Mouse (Mus musculus) liver, embryonic 16.5 days (tissue): ENCODE measurements around the gene Stxbp1. TPM values are rescaled to one million over a fixed set of nuclear protein-coding genes. Genes with fewer than 3 reads are reported as not detected.

Source experiments
- ATAC-seq: fragments of 200-750 bp; cut with Nextera tagmentation; 2 replicates; pipeline ENCODE4 v1.8.0; 2017; ENCODE audit warnings: low read depth, mild to moderate bottlenecking, moderate number of reproducible peaks, moderate library complexity
- H3K27ac ChIP-seq: fragments of 300-500 bp; sonication (generic); 2 replicates; pipeline ENCODE4 v1.5.1; 2014; ENCODE audit warnings: mild to moderate bottlenecking, low read length
- H3K27me3 ChIP-seq: fragments of 300-500 bp; sonication (generic); 2 replicates; pipeline ENCODE4 v1.6.1; 2014; ENCODE audit warnings: low read depth, low read length, mixed read lengths; ENCODE audit not compliant: control insufficient read depth, insufficient read depth
- H3K36me3 ChIP-seq: fragments of 300-500 bp; sonication (generic); 2 replicates; pipeline ENCODE4 v1.6.1; 2014; ENCODE audit warnings: mild to moderate bottlenecking; ENCODE audit not compliant: control insufficient read depth, insufficient read depth
- H3K4me1 ChIP-seq: fragments of 300-500 bp; sonication (generic); 2 replicates; pipeline ENCODE4 v1.6.1; 2014; ENCODE audit warnings: low read depth, low read length, mixed read lengths; ENCODE audit not compliant: control insufficient read depth
- H3K4me2 ChIP-seq: fragments of 300-500 bp; sonication (generic); 2 replicates; pipeline ENCODE4 v1.6.1; 2014; ENCODE audit warnings: low read depth, low read length, mixed read lengths
- H3K4me3 ChIP-seq: fragments of 300-500 bp; sonication (generic); 2 replicates; pipeline ENCODE4 v1.5.1; 2014; ENCODE audit warnings: low read depth, mild to moderate bottlenecking, low read length
- H3K9ac ChIP-seq: fragments of 300-500 bp; sonication (generic); 2 replicates; pipeline ENCODE4 v1.6.1; 2014; ENCODE audit warnings: low read depth, low read length
- H3K9me3 ChIP-seq: fragments of 300-500 bp; sonication (generic); replicated peaks from 2 replicates; pipeline ENCODE4 v1.6.1; 2016; ENCODE audit warnings: low read length; ENCODE audit not compliant: control insufficient read depth
- WGBS: fragments of 180-500 bp; shearing (Covaris S2); extraction: QIAGEN DNeasy Blood & Tissue Kit; methylation state at CpG from one replicate; pipeline ENCODE4 v1.1.7; 2014; ENCODE audit not compliant: insufficient replicate concordance; 5-methylcytosine and 5-hydroxymethylcytosine counted together
- polyA plus RNA-seq: library from polyadenylated mRNA; unstranded; fragments of >200 nt; fragmentation: Nextera tagmentation; extraction: Ambion mirVana; gene quantifications from 2 replicates; pipeline ENCODE4 v1.2.1, GENCODE M21; 2015

The Stxbp1 gene
- polyA plus RNA-seq, 1 experiment from 2014 or later: 2.9 TPM

DNA sequence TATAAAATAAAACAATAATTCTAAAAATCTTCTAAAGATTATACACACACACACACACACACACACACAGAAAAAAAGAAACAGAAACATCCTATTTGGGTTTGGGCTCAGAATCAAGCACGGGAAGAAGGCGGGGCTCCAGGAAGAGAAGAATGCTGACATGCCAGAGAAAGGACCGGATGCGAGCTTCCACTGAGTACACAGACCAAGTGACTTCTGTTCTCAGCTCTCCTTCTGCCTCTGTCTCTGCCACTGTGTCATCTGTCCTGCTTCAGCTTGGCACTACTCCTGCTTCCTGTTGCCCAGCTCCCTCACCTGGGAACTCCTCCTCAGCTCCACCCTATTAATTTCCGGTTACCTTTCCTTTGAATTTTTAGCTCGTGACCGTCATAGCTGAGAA, 12.5 kb downstream of the Stxbp1 start:
- ATAC-seq: peak; percentile 39; the same call in 1 of the 2 replicates
- no peak overlapping the region for H3K4me2 ChIP-seq
- WGBS: 31% methylated on average over 7 of the region's 7 CpGs

DNA sequence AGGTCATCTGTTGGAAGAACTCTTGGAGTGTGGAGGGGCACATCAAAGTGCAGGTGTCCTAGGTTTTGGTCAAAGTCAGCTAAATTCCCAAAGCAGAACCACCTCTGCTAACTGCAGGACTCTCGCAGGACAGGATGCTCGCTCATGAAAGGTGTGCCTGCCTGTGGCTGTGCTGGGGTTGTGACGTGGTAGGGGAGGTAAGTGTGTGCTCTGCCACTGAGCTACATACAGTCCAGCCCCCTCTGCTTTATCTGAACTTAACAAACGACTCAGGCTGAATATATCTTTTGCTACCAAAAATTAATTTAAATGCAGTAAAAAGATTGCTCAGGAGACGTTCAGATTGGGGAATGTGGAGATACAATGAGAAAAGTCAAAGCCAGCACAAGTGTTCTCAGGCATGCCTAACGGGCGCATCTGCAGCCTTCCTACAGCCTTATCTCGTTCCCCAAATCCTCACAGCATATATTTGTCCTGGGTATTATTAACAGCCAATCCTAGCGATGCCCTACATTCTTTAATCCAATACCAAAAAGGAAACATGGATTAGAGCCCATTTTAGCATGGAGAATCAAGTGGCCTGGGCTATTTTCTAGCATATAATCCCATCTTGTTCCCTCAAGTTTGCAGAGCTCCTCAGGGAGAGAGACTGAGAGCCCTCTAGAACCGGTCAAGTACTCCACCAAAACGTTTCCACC, 17.9 kb downstream of the Stxbp1 start:
- Histone ChIP-seq H3K4me2 (no peak overlapping the region), H3K27ac (no peak overlapping the region), H3K9me3 (no peaks in the 10 kb centered on the region), H3K36me3 (no peaks in the 10 kb centered on the region), H3K27me3 (no peaks in the 10 kb centered on the region), H3K4me3 (no peak overlapping the region), H3K4me1 (no peaks in the 10 kb centered on the region), H3K9ac (no peak overlapping the region)
- ATAC-seq: no peak
- WGBS: 29% methylated on average over 11 of the region's 11 CpGs

More for the DNA sequence above, 12.5 kb downstream of the Stxbp1 start:
- Histone ChIP-seq H3K27ac (peak overlapping the region; percentile 57), H3K4me3 (no peak overlapping the region), H3K4me1 (peaks cover 3% of the 10 kb centered on the region), H3K36me3 (no peaks in the 10 kb centered on the region), H3K9me3 (no peaks in the 10 kb centered on the region), H3K27me3 (no peaks in the 10 kb centered on the region), H3K9ac (no peak overlapping the region)

DNA sequence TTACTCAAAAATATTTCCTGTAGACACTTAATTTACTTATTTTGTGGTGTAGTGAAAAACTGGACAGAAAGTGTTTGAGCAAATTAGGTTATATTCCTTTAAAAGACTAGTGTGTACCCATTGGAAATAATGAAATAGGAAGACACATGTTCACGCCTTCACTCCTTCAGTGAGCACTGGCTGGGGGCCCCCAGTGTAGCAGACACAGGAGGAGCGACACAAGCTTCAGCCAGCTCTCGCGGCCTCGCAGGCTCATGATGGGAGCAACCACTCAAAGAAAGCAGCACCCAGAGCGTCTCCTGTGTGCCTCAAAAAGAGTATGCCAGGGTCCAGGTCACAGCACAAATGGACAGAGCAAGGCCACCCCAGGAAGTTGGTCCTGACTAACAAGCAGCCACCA, 21.2 kb downstream of the Stxbp1 start:
- 69% methylated on average over 6 of the region's 6 CpGs for WGBS
- no peak for ATAC-seq
- Histone ChIP-seq H3K27me3 (no peaks in the 10 kb centered on the region), H3K4me1 (no peaks in the 10 kb centered on the region), H3K36me3 (no peaks in the 10 kb centered on the region), H3K9me3 (no peaks in the 10 kb centered on the region), H3K4me2 (no peak overlapping the region), H3K27ac (no peak overlapping the region), H3K9ac (no peak overlapping the region), H3K4me3 (no peak overlapping the region)

DNA sequence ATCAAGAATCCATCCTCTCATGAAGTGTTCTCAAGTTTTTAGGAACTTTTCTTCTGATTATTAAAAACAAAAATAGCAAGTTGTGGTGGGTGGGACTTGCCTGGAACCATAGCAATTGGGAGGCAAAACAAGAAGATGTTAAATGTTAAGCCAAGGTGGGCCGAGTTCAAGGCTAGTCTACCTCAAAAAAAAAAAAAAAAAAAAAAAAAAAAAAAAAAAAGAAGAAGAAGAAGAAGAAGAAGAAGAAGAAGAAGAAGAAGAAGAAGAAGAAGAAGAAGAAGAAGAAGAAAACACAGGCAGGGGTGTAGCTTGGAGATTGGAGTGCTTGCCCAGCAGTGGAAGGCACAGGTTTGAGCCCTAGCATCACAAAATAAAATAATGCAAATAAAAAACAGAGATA, 22.3 kb downstream of the Stxbp1 start:
- H3K4me2 ChIP-seq: no peak overlapping the region
- 57% methylated on average over 1 of the region's 1 CpGs for WGBS
- no peak overlapping the region for H3K4me3 ChIP-seq
- H3K4me1 ChIP-seq: no peaks in the 10 kb centered on the region
- no peaks in the 10 kb centered on the region for H3K9me3 ChIP-seq
- no peak overlapping the region for H3K27ac ChIP-seq
- no peaks in the 10 kb centered on the region for H3K27me3 ChIP-seq
- H3K9ac ChIP-seq: no peak overlapping the region
- H3K36me3 ChIP-seq: no peaks in the 10 kb centered on the region
- ATAC-seq: no peak

DNA sequence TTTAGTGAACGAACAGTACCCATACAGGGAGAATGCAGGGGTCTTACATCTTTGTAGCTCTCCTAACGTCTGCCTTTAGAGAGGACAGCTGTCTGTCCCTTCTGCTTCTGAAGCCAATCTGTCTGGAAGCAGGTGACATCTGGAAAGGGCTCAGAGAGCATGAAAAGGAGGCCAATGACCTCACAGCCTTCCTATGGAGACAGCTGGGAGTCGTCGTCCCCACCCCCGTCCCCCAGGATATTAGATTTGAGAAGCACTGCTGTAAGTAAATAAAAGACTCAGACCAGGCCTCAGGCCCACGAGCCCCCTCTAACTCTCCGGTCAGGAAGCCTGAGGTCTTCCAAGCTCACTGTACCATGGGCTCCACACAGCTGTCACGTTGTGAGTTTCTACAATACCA, 22.9 kb downstream of the Stxbp1 start:
- ATAC-seq: no peak

DNA sequence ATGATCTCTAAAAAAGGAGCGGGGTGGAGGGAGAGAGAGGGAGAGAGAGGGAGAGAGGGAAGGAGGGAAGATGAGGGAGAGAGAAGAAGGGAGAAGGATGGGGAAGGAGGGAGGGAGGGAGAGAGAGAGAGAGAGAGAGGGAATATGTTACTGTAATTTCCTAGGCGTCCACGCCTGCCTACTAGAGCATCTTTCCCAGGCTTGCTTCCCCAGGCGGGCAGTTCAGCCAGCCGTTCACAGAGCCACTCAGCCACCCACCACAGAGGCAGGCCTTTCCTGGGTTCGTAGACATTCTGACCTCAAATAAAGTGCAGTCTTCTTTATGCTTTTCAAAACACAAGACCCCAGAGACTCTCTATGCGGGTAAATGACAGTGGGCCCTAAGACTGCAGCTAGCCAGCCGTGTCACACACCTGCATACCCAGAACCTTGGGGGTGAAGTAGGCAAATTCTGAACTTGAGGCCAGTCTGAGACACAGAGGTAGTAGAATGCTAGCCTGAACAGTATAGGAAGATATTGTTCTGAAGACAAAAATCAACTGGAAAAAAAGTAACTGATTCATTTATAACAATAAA, 23.4 kb downstream of the Stxbp1 start:
- Histone ChIP-seq H3K27me3 (no peaks in the 10 kb centered on the region), H3K27ac (no peak overlapping the region), H3K9me3 (no peaks in the 10 kb centered on the region), H3K4me2 (no peak overlapping the region), H3K4me3 (no peak overlapping the region), H3K36me3 (no peaks in the 10 kb centered on the region), H3K9ac (no peak overlapping the region), H3K4me1 (no peaks in the 10 kb centered on the region)
- no peak for ATAC-seq
- 70% methylated on average over 8 of the region's 8 CpGs for WGBS

More for the DNA sequence above, 22.9 kb downstream of the Stxbp1 start:
- H3K36me3 ChIP-seq: no peaks in the 10 kb centered on the region
- no peak overlapping the region for H3K4me2 ChIP-seq
- WGBS: 58% methylated on average over 8 of the region's 8 CpGs
- no peak overlapping the region for H3K27ac ChIP-seq
- H3K4me3 ChIP-seq: no peak overlapping the region
- H3K27me3 ChIP-seq: no peaks in the 10 kb centered on the region
- no peak overlapping the region for H3K9ac ChIP-seq
- no peaks in the 10 kb centered on the region for H3K4me1 ChIP-seq
- no peaks in the 10 kb centered on the region for H3K9me3 ChIP-seq

DNA sequence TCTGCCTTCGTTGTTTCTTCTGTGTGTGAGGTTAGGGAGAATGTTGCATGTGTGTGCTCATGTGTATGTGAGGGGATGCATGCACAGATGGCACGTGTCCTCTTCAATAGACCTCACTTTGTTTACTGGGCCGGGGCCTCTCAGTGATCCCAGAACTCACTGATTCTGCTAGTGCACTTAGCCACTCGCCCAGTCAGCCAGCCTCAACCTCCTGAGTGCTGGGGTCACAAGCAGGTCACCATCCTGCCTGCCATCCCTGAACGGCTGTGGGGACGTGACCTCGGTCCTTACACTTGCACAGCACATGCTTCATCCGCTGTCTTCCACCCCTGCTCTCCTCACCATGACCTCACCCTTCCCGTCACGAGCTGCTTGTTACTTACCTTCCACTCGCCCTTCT, 23.9 kb downstream of the Stxbp1 start:
- H3K9ac ChIP-seq: no peak overlapping the region
- H3K4me2 ChIP-seq: no peak overlapping the region
- 64% methylated on average over 11 of the region's 11 CpGs for WGBS
- no peak overlapping the region for H3K27ac ChIP-seq
- H3K4me3 ChIP-seq: no peak overlapping the region
- ATAC-seq: no peak
- H3K4me1 ChIP-seq: no peaks in the 10 kb centered on the region
- no peaks in the 10 kb centered on the region for H3K27me3 ChIP-seq
- no peaks in the 10 kb centered on the region for H3K36me3 ChIP-seq
- H3K9me3 ChIP-seq: no peaks in the 10 kb centered on the region

DNA sequence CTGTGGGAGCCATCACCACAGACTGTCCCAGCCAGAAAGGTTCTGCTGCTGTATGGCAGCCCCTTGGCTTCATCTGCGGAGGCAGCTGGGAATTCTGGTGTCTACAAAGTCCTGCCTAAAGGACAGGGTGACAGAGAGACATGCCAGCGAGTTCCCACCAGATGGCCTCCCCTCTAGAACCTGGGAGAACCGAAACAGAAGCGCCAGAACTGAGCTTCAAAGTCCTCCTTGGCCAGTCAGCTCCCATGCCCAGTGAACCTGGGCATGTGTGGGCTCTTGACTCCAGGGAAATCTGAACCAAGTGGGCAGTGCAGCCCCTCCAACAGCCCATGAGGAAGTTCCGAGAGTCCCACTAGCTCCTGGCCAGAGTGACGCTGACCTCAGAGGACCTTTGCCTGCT, 24.4 kb downstream of the Stxbp1 start:
- no peak for ATAC-seq
- WGBS: 65% methylated on average over 6 of the region's 6 CpGs
- no peak overlapping the region for H3K9ac ChIP-seq
- no peaks in the 10 kb centered on the region for H3K9me3 ChIP-seq
- H3K36me3 ChIP-seq: no peaks in the 10 kb centered on the region
- no peak overlapping the region for H3K27ac ChIP-seq
- H3K4me3 ChIP-seq: no peak overlapping the region
- no peaks in the 10 kb centered on the region for H3K4me1 ChIP-seq
- no peak overlapping the region for H3K4me2 ChIP-seq
- no peaks in the 10 kb centered on the region for H3K27me3 ChIP-seq

DNA sequence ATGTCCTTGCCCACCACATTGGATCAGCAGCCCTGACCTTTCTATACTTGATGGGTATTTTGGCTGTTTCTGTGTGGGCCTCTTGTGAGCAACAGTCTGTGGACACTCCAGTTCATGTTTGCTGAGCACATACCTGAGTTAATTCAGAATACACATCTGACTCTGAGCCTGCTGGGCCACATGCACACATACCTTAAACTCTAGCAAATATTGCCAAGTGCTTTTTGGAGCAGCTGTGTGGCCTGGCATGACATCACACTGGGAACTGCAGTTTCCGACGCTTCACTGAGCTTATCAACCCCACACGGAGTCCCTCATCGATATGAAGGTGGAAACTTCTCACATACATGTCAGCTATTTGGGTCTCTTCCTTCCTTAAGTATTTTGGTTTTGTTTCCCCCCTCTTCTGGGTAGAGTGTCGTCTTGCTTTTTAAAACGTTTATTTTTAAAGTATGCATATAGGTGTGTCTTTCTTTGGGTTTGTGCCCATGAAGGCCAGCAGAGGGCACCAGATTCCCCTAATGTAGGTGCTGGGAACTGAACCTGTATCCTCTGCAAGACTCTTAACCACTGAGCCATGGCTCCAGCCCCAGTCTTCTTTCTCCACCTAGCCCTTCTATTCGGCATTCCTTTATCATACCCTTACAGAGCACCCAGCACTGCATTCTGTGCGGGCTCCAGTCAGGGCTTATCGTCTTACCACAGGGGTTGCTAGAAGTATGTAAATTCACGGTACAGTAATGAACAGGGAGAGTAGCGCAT, 25.8 kb downstream of the Stxbp1 start:
- Histone ChIP-seq H3K36me3 (no peaks in the 10 kb centered on the region), H3K4me1 (no peaks in the 10 kb centered on the region), H3K4me3 (no peak overlapping the region), H3K27me3 (no peaks in the 10 kb centered on the region), H3K27ac (no peak overlapping the region), H3K9me3 (no peaks in the 10 kb centered on the region), H3K4me2 (no peak overlapping the region), H3K9ac (no peak overlapping the region)
- ATAC-seq: peak; percentile 32; the same call in 1 of the 2 replicates
- WGBS: 48% methylated on average over 11 of the region's 11 CpGs
